Mouse (Mus musculus) heart, embryonic 12.5 days (tissue): ENCODE measurements around the gene 1810055G02Rik. TPM values are rescaled to one million over a fixed set of nuclear protein-coding genes. Genes with fewer than 3 reads are reported as not detected.

Experiments
- ATAC-seq: fragments of 200-750 bp; cut with Nextera tagmentation; 2 replicates; pipeline ENCODE4 v1.8.0; 2017; ENCODE audit warnings: moderate TSS enrichment, moderate library complexity; ENCODE audit not compliant: insufficient number of reproducible peaks, low FRiP score
- H3K27ac ChIP-seq: fragments of 300-500 bp; sonication (generic); 2 replicates; pipeline ENCODE4 v1.5.1; 2016; ENCODE audit warnings: mild to moderate bottlenecking, moderate library complexity; ENCODE audit not compliant: poor library complexity, severe bottlenecking
- H3K27me3 ChIP-seq: fragments of 300-500 bp; sonication (generic); replicated peaks from 2 replicates; pipeline ENCODE4 v1.6.1; 2016; ENCODE audit warnings: mild to moderate bottlenecking, moderate library complexity
- H3K36me3 ChIP-seq: fragments of 300-500 bp; sonication (generic); 2 replicates; pipeline ENCODE4 v1.6.1; 2016; ENCODE audit warnings: mild to moderate bottlenecking, moderate library complexity
- H3K4me1 ChIP-seq: fragments of 300-500 bp; sonication (generic); replicated peaks from 2 replicates; pipeline ENCODE4 v1.6.1; 2016; ENCODE audit warnings: mild to moderate bottlenecking
- H3K4me2 ChIP-seq: fragments of 300-500 bp; sonication (generic); 2 replicates; pipeline ENCODE4 v1.6.1; 2016; ENCODE audit warnings: mild to moderate bottlenecking, moderate library complexity
- H3K4me3 ChIP-seq: fragments of 300-500 bp; sonication (generic); 2 replicates; pipeline ENCODE4 v1.5.1; 2016; ENCODE audit warnings: mild to moderate bottlenecking
- H3K9ac ChIP-seq: fragments of 300-500 bp; sonication (generic); 2 replicates; pipeline ENCODE4 v1.6.1; 2016; ENCODE audit warnings: mild to moderate bottlenecking, moderate library complexity
- H3K9me3 ChIP-seq: fragments of 300-500 bp; sonication (generic); replicated peaks from 2 replicates; pipeline ENCODE4 v1.6.1; 2016; ENCODE audit warnings: mild to moderate bottlenecking, moderate library complexity
- WGBS: fragments of 180-500 bp; shearing (Covaris S2); methylation state at CpG from one replicate; pipeline ENCODE4 v1.1.7; 2016; 5-methylcytosine and 5-hydroxymethylcytosine counted together
- polyA plus RNA-seq: library from polyadenylated mRNA; unstranded; fragments of >200 nt; fragmentation: Nextera tagmentation; extraction: Ambion mirVana; gene quantifications from 2 replicates; pipeline ENCODE4 v1.2.1, GENCODE M21; 2016

Gene 1810055G02Rik
- polyA plus RNA-seq, 1 experiment from 2014 or later = 25.7 TPM

DNA sequence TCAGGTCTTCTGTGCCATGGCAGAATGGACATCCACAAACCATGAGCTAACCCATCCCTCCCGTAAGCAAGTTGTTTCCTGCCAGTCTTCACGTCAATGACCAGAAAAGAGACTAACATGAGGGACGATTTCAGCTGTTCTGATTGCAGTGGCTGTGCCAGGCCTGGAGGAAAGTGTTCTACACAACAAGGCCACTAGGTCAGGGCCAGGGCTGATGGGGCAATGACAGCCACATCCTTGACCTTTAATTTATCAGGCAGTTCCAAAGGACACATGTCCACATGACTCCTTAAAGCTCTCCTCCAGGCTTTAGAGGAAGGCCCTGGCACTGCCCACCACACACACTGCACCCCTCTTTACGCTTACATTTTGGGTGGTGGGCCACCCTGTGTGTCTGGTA is 12.6 kb upstream of the 1810055G02Rik start:
- Histone ChIP-seq H3K27me3 (no peaks in the 10 kb centered on the region), H3K9me3 (no peaks in the 10 kb centered on the region), H3K36me3 (no peaks in the 10 kb centered on the region), H3K9ac (no peak overlapping the region), H3K27ac (no peak overlapping the region), H3K4me1 (no peaks in the 10 kb centered on the region), H3K4me2 (no peak overlapping the region), H3K4me3 (no peak overlapping the region)
- 68% methylated on average over 4 of the region's 4 CpGs for whole genome bisulfite sequencing
- ATAC-seq = no peak

DNA sequence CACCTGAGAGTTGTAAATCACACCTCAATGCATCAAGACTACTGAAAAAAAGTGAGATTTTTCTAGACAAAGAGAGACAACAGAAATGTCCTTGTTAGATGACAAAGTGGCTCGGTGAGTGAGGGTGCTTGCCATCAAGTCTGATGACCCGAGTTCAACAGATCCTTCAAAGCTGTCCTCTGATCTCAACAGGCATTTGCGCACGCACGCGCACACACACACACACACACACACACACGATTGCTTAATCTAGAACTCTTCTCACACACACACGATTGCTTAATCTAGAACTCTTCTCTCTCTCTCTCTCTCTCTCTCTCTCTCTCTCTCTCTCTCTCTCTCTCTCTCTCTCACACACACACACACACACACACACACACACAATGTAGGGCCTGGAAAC is 12.1 kb upstream of the 1810055G02Rik start:
- 84% methylated on average over 8 of the region's 8 CpGs for WGBS
- Histone ChIP-seq H3K4me1 (no peaks in the 10 kb centered on the region), H3K27me3 (no peaks in the 10 kb centered on the region), H3K27ac (no peak overlapping the region), H3K4me3 (no peak overlapping the region), H3K36me3 (no peaks in the 10 kb centered on the region), H3K4me2 (no peak overlapping the region), H3K9me3 (no peaks in the 10 kb centered on the region), H3K9ac (no peak overlapping the region)
- no peak for ATAC-seq

DNA sequence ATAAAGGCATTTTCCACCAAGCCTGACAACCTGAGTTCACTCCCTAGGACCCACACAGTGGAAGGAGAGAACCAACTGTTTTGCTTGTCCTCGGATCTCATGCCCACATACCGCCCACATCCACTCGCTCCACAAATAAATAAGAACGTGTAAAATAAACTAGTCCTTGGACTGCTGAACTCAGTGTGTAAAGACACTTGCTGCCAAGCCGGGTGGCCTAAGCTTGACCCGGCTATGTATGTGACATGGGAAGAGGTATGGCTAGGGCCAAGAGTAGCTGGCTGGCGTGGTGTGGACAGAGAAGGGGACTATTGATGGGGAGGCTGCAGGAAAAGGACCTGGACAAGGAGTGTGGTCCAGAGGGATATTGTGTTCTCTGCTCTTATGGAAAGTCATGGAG is 10.1 kb upstream of the 1810055G02Rik start:
- WGBS = 82% methylated on average over 7 of the region's 7 CpGs
- ATAC-seq = no peak

DNA sequence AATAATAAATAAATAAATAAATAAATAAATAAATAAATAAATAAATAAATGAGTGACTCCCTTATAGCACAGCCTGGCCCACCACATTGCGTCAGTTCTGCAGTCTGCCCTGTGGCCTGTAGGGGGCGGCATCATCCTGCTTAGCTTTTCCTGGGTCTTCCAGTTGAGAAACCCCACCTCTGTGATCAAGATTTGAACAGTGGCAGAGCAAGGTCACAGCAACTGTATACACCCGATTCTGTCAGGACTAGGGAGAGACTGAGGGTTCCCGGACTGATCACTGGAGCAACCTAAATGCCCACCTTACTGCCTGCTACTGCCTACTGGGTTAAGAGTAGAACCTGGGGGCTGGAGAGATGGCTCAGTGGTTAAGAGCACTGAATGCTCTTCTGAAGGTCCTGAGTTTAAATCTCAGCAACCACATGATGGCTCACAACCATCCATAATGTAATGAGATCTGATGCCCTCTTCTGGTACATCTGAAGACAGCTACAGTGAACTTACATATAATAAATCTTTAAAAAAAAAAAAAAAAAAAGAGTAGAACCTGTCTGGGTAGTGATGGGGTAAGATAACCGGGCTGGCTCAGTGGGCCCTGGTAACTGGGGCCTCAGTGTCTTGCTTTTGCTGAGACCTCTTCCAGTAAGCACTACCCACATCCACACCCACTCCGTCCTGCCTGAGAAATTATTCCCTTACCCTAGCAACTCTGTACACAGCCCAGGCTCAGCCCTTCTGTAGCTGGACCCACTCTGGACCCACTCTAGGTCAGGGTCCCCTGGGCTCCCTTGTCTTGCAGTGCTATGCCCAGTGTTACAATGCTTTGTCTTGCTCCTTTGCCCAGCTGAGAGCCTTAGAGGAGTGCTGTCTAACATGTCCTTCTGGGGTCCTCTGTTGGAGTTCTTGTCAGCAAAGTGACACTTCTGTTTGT is 8.3 kb upstream of the 1810055G02Rik start:
- ATAC-seq = peak; percentile 76
- 37% methylated on average over 6 of the region's 6 CpGs for WGBS
- Histone ChIP-seq H3K4me2 (no peak overlapping the region), H3K9ac (no peak overlapping the region), H3K27ac (no peak overlapping the region), H3K4me1 (no peaks in the 10 kb centered on the region), H3K9me3 (no peaks in the 10 kb centered on the region), H3K4me3 (no peak overlapping the region), H3K27me3 (no peaks in the 10 kb centered on the region), H3K36me3 (no peaks in the 10 kb centered on the region)

More for the DNA sequence above, 10.1 kb upstream of the 1810055G02Rik start:
- H3K27me3 ChIP-seq = no peaks in the 10 kb centered on the region
- H3K27ac ChIP-seq = no peak overlapping the region
- no peak overlapping the region for H3K4me2 ChIP-seq
- H3K4me1 ChIP-seq = no peaks in the 10 kb centered on the region
- H3K9me3 ChIP-seq = no peaks in the 10 kb centered on the region
- H3K4me3 ChIP-seq = no peak overlapping the region
- no peak overlapping the region for H3K9ac ChIP-seq
- no peaks in the 10 kb centered on the region for H3K36me3 ChIP-seq

DNA sequence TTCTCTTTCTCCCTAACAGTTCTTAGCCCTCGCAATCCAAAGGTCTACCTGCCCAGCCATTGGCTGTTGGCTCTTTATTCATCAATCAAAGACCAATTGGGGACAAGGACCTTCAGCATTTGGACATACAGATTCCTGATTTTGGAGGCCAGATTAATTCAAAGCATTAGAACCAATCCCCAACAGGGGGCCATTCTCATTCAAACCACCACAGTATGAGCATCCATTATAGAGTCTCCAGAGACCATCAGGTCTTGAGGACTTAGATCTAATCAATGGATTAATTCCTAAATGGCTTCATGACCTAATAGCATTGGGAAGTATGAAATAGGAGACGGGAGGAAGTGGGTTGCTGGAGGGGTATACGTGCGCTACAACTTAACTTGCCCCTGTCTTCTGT is 5.6 kb upstream of the 1810055G02Rik start:
- Histone ChIP-seq H3K9ac (no peak overlapping the region), H3K9me3 (no peaks in the 10 kb centered on the region), H3K27me3 (no peaks in the 10 kb centered on the region), H3K27ac (no peak overlapping the region), H3K36me3 (no peaks in the 10 kb centered on the region), H3K4me3 (no peak overlapping the region), H3K4me2 (no peak overlapping the region), H3K4me1 (no peaks in the 10 kb centered on the region)
- no peak for ATAC-seq
- WGBS = 84% methylated on average over 4 of the region's 4 CpGs

DNA sequence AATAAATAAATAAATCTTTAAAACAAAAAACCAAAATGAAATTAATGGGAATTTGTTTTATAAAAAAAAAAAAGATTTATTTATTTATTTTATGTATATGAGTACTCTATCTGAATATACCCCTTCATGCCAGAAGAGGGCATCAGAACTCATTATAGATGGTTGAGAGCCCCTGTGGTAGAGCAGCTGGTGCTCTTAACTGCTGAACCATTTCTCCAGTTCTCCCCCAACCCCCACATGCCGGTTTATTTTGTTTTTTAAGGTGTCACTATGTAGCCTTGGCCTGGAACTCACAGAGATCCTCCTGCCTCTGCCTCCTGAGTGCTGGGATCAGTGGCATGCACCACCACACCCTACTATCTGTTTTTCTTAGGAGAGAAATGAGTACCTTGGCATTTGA is 1.8 kb upstream of the 1810055G02Rik start:
- H3K9ac ChIP-seq = no peak overlapping the region
- no peak overlapping the region for H3K4me3 ChIP-seq
- H3K27me3 ChIP-seq = no peaks in the 10 kb centered on the region
- H3K4me1 ChIP-seq = peaks cover 9% of the 10 kb centered on the region
- H3K9me3 ChIP-seq = no peaks in the 10 kb centered on the region
- WGBS = 35% methylated on average over 1 of the region's 1 CpGs
- H3K36me3 ChIP-seq = no peaks in the 10 kb centered on the region
- no peak overlapping the region for H3K4me2 ChIP-seq
- H3K27ac ChIP-seq = no peak overlapping the region
- no peak for ATAC-seq

DNA sequence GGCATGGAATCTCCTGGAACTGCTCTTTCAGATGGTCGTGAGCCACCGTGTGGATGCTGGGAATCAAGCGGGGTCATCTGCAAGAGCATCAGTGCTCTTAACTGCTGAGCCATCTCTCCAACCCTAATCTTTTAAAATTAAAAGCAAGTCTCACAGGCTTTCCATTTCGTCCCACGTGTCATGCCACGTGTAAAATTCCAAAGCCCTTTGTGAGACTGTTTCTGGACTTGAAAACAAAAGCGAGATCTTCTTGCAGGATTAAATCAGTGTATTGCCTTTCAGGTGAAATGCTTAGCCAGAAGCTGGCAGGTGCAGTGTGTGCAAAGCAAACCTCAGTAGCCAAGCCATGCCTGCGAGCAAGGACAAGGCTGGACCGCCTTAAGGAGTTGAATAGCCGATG is 540 bp upstream of the 1810055G02Rik start:
- 41% methylated on average over 10 of the region's 10 CpGs for WGBS
- peak overlapping the region; percentile 78 for H3K4me2 ChIP-seq
- peak overlapping the region; percentile 67 for H3K9ac ChIP-seq
- no peaks in the 10 kb centered on the region for H3K9me3 ChIP-seq
- no peaks in the 10 kb centered on the region for H3K36me3 ChIP-seq
- ATAC-seq = no peak
- H3K27me3 ChIP-seq = no peaks in the 10 kb centered on the region
- peak overlapping the region; percentile 68 for H3K27ac ChIP-seq
- peak overlapping the region; percentile 75 for H3K4me3 ChIP-seq
- H3K4me1 ChIP-seq = peaks cover 9% of the 10 kb centered on the region

DNA sequence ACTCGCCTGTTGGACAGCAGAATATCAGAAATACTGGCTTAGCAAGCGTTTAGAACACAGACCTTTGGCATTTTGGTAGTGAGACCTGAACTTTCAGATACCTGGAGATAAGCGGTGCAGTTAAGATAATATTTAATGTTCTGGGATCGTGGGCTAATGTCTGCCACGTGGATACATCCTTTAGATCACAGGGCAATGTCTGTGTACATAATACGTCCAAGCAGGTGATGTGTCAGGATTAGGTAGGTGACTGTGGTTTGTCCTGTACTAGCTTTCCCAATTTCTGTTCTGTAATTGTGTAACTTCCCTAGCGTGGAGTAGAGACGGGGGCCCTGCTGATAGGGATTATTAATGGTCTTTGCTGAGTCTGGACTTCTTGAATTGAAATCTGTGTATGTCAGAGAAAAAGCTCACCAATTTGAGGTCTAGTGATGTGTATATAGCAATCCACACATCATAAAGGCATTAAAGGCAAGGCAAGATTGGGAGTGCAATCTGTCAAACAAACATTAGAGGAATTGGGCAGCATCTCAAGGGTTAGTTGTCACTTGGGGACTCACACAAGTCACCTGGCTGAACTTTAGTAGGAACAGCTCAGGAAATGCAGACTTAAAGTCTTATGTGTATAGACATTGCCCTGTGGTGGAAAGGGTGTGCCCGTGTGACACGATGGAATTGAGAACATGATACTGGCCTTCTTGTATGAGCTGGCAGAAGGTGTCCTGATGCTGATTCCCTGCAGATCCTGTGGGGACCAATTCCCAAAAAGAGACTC is 1.1 kb downstream of the 1810055G02Rik start:
- H3K4me3 ChIP-seq = peak overlapping the region; percentile 75
- peaks cover 2% of the 10 kb centered on the region for H3K36me3 ChIP-seq
- H3K9ac ChIP-seq = peak overlapping the region; percentile 81; the same call in 1 of the 2 replicates
- H3K4me2 ChIP-seq = peak overlapping the region; percentile 78
- 40% methylated on average over 10 of the region's 10 CpGs for WGBS
- no peak for ATAC-seq
- H3K4me1 ChIP-seq = peaks cover 9% of the 10 kb centered on the region
- H3K9me3 ChIP-seq = no peaks in the 10 kb centered on the region
- H3K27me3 ChIP-seq = no peaks in the 10 kb centered on the region
- H3K27ac ChIP-seq = no peak overlapping the region

DNA sequence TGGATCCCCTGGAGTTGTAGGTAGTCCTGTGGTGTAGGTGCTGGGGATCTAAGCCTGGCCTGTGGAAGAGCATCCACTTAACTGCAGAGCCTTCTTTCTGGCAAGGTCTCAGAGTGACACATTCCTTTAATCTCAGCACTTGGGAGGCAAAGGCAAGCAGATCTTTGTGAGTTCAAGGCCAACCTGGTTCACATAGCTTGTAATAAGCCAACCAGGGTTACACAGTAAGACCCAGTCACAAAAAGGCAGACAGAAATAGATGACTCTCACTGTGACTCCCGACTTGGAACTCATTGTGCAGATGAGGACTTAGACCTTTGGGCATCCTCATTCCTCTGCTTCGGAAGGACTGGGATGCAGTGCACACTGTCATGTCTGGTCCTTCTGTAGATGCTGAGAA is 2.3 kb downstream of the 1810055G02Rik start:
- Histone ChIP-seq H3K27ac (no peak overlapping the region), H3K9ac (no peak overlapping the region), H3K4me3 (no peak overlapping the region), H3K27me3 (no peaks in the 10 kb centered on the region), H3K9me3 (no peaks in the 10 kb centered on the region), H3K36me3 (peaks cover 10% of the 10 kb centered on the region), H3K4me2 (no peak overlapping the region), H3K4me1 (peaks cover 9% of the 10 kb centered on the region)
- no peak for ATAC-seq
- 86% methylated on average over 2 of the region's 2 CpGs for WGBS

DNA sequence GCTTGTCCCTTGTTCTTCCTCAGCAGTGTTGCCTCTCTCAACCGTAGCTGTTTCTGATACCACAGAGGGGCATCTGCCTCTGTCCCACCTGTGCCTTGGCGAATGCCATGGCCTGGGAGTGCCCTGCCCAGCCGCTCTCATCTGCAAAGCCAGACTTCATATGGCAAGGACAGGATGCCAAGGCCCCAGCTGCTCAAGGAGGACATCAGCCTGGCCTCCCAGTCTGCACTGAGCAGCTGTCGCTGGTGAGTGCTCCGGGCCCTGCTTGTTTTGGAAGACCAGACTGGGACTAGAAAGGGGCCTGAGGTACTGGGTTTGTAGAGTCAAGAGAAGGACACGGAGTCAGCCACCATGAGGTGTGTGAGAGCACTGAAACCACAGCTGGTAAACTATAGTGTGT is 6.3 kb downstream of the 1810055G02Rik start:
- Histone ChIP-seq H3K36me3 (peaks cover 35% of the 10 kb centered on the region), H3K4me1 (peaks cover 9% of the 10 kb centered on the region), H3K9ac (no peak overlapping the region), H3K27ac (no peak overlapping the region), H3K9me3 (no peaks in the 10 kb centered on the region), H3K27me3 (no peaks in the 10 kb centered on the region), H3K4me3 (no peak overlapping the region), H3K4me2 (no peak overlapping the region)
- ATAC-seq = no peak
- 89% methylated on average over 6 of the region's 6 CpGs for WGBS
